Mouse (Mus musculus) megakaryocyte, embryonic 14.5 days (primary cell): ENCODE results near the gene Lrrc29. TPM values are rescaled to one million over a fixed set of nuclear protein-coding genes. Genes with fewer than 3 reads are reported as not detected.
A peak's percentile ranks its signal among the peaks of the same experiment; 100 is the strongest.
"Not testable (repeated sequence)": the region's sequence is repeated elsewhere in the genome, so short reads cannot be mapped to it uniquely, and the experiment has no call there.

Source experiments
- H3K27me3 ChIP-seq: replicated peaks from 2 replicates; pipeline ENCODE3; 2012; ENCODE audit warnings: inconsistent platforms
- H3K36me3 ChIP-seq: replicated peaks from 2 replicates; pipeline ENCODE3; 2012; ENCODE audit warnings: low read length, inconsistent platforms, mixed read lengths
- H3K4me1 ChIP-seq: 2 replicates; pipeline ENCODE4 v1.6.1; 2012; ENCODE audit warnings: inconsistent platforms
- H3K4me3 ChIP-seq: replicated peaks from 2 replicates; pipeline ENCODE3; 2012; ENCODE audit warnings: moderate library complexity, mild to moderate bottlenecking, inconsistent platforms
- H3K9me3 ChIP-seq: 2 replicates; pipeline ENCODE4 v1.6.1; 2012; ENCODE audit warnings: inconsistent platforms
- FLI1 ChIP-seq: IDR thresholded peaks from 2 replicates; pipeline ENCODE4 v1.6.1; 2012; ENCODE audit warnings: low read length, inconsistent platforms, mixed read lengths
- GATA1 ChIP-seq: IDR thresholded peaks from 3 replicates; pipeline ENCODE4 v1.6.1; 2012; ENCODE audit warnings: mixed read lengths, low read length, inconsistent platforms, borderline replicate concordance
- polyA plus RNA-seq: library from polyadenylated mRNA; stranded (reverse); fragments of >175 nt; gene quantifications from 2 replicates; pipeline ENCODE4 v1.2.3, GENCODE M21; 2012; ENCODE audit warnings: low replicate concordance; ENCODE audit not compliant: insufficient read depth

Lrrc29 gene
- polyA plus RNA-seq, 1 experiment: 13.0 TPM

DNA sequence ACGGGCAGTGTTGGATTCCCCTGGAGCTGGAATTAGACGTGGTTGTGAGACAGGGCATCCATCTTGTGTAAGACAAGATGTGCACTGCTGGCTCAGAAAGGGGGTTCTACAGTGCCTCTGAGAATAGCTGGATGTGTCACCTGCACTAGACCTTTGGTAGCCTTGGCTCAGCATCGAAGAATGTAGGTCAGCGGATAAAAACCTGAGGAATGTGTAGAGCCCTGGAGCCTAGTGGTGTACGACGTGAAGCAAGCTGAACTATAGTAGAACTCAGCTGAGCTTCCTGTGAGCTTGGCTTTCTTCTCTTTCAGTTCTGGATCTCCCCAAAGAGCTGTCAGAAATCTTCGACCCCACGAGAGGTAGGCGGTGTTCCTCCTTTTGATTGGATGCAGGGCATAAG, 22.2 kb downstream of the Lrrc29 start:
- TF ChIP-seq FLI1 (no peak), GATA1 (no peak)

DNA sequence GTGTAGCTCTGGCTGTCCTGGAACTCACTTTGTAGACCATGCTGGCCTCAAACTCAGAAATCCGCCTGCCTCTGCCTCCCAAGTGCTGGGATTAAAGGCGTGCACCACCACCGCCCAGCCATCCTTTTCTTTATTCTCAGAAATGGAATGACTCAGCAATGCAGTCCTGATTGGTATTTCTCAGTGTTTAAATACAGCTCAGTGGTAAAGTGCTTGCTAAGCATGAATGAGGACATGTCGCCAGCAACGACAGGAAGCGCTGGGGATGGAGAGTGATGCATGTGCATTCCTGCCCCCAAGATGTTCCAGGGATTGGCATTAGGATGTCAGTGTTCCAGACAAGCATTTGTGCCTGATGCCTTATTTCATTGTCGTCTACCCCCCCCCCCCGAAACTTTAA, 22.7 kb downstream of the Lrrc29 start:
- Histone ChIP-seq H3K4me1 (peaks cover 99% of the 10 kb centered on the region), H3K36me3 (peaks cover 90% of the 10 kb centered on the region), H3K9me3 (no peaks in the 10 kb centered on the region), H3K4me3 (peak overlapping the region; percentile 66), H3K27me3 (no peaks in the 10 kb centered on the region)
- TF ChIP-seq FLI1 (no peak), GATA1 (no peak)

More for the DNA sequence above, 22.2 kb downstream of the Lrrc29 start:
- Histone ChIP-seq H3K4me3 (peak overlapping the region; percentile 46), H3K36me3 (peaks cover 90% of the 10 kb centered on the region), H3K9me3 (no peaks in the 10 kb centered on the region), H3K4me1 (peaks cover 99% of the 10 kb centered on the region), H3K27me3 (no peaks in the 10 kb centered on the region)

DNA sequence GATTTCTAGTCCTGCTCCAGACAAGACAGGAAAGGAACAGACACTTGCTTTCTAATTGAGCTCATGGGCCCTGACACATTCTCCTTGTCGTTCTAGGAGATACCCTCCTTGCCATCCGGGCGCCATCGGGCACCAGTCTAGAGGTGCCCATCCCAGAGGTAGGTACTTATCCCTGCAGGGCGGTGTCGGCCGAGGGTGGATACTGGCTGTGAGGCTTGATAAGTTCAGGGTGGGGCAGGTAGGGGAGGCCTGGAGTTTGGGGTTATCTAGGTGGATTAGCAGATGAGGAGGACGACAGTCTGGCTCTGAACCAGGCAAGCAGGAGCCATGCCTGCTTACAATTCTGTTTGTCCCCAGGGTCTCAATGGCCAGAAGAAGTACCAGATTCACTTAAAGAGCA, 26.1 kb downstream of the Lrrc29 start:
- TF ChIP-seq FLI1 (no peak), GATA1 (no peak)
- Histone ChIP-seq H3K27me3 (no peaks in the 10 kb centered on the region), H3K4me3 (no peak overlapping the region), H3K4me1 (peaks cover 96% of the 10 kb centered on the region), H3K9me3 (no peaks in the 10 kb centered on the region), H3K36me3 (peaks cover 65% of the 10 kb centered on the region)

DNA sequence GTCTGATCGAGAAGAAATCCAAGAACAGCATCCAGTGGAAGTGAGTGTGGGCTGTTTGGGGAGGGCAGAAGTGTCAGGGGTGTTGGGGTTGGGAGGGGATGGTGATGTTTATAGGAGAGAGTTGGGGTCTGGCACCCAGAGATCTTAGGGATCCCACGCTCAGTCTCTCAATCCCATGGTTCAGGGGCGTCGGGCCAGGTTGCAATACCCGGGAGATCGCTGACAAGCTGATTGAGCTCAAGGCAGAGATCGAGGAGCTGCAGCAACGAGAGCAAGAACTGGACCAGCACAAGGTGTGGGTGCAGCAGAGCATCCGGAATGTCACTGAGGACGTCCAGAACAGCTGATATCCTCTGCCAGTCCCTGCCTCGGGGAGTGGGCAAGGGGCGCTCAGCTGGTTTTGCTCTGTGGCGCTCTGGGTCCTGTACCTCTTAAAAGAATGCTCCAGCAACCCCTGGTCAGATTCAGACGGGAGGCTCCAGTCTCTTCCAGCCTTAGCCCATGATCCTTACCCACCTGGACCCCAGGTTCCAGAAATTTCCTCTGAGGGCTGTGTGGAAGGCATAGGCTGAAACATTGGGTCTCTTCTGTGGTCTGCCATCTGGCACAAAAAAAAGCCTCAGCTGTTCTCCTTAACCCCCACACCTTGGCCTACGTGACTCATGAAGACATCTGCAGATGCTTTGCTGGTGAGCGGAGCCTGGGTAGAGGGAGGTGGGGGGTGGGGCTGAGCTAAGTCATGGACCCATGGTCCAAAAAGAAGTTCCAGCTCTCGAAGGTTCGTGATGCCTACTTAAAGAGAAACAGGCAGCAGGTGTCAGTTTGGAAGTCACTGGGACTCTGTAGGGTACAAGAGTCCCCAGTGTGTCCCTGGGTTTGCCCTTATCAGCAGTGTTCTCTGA, 27.5 kb downstream of the Lrrc29 start:
- no peak for TF ChIP-seq GATA1
- TF ChIP-seq FLI1: no peak
- H3K4me3 ChIP-seq: peak overlapping the region; percentile 97
- no peaks in the 10 kb centered on the region for H3K9me3 ChIP-seq
- no peaks in the 10 kb centered on the region for H3K27me3 ChIP-seq
- H3K36me3 ChIP-seq: peaks cover 62% of the 10 kb centered on the region
- H3K4me1 ChIP-seq: peaks cover 93% of the 10 kb centered on the region

DNA sequence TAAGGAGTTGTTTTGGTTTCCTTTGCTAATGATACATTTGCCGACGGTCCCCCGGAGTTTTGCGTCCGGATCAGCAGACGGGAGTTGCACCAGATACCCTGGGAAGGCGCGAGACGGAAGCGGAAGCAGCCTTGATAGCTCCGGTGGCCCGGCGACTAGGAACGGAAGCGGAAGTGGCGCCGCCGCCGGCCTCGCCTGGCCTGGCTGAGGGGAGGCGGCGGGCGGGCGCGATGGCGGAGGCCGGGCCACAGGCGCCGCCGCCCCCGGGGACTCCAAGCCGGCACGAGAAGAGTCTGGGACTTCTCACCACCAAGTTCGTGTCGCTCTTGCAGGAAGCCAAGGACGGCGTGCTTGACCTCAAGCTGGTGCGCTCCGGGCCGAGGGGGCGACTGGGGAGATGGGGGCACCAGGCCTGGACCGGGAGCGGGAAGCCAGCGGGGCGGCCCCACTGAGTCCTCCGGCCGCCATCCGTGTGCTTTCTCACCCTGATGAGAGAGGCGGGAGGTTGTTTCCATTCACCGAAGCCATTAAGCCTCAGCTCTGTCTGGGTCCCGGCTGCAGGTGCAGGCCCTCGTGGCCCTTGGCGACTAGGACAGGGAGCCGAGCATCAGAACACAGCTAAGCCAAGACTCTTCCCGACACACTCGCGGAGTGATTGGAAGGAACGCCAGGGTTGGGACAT, 28.4 kb downstream of the Lrrc29 start, which contains the start of gene E2f4:
TSS of gene E2f4 (plus strand) at position 153 of the 682 bp plus-strand sequence.
- no peaks in the 10 kb centered on the region for H3K27me3 ChIP-seq
- no peaks in the 10 kb centered on the region for H3K9me3 ChIP-seq
- TF ChIP-seq GATA1 (no peak), FLI1 (peak; percentile 61; the same call in 1 of the 2 replicates)
- peaks cover 93% of the 10 kb centered on the region for H3K4me1 ChIP-seq
- H3K36me3 ChIP-seq: peaks cover 63% of the 10 kb centered on the region
- H3K4me3 ChIP-seq: peak within 1 kb of the TSS; percentile 97

DNA sequence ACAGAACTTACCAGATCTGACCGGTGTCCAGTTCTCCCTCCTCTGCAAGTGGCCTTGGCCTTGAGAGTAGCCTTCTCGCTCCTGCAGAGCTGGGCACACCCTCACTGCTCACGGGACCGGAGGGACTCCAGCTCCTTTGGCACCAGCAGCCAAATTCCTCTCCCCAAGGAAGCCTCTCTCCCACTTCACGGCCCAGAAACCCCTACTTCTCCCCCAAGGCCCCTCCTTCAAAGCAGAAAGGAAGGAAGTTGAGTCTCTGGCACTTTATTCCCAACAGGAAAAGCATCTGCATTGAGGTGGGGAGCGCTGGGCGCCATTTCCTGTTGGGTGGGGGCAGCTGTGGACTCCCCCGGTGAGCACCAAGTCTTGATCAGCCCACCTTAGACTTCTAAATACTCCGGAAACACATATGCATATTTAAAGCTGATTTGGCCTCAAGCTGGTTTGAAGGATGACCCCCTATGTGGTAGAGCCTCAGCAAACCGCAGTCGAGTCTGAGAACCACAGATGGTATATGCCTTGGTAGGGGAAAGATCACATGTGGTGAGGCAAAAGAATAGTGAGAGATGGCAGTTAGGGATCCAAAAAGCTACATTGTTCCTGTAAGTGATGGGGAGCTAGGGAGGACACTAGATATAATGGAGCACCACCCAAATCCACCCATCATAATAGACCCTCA, 30.0 kb downstream of the Lrrc29 start, which contains the start of gene Exoc3l:
TSS of gene Exoc3l (minus strand) at position 207 of the 679 bp plus-strand sequence.
- TF ChIP-seq FLI1: no peak
- no peak for TF ChIP-seq GATA1
- H3K4me3 ChIP-seq: peak within 1 kb of the TSS; percentile 97

DNA sequence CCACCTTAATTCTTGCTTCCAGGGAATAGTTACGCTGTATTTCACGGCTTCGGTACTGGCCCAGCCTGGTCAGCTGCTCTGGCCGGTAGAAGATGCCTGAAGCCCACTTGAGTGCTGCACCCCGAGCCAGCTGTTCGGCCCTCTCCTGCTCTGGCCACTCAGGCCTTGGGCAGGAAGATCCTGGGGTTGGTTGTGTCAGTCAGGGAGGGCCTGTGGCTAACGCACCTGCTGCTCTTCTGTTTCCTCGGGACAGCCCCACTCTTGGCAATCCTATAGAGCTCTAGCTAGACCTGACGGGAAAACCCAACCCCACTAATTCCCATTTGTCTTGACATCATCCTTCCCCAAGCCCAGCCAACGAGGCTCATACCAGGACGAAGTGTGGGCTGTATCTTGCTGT, 30.8 kb downstream of the Lrrc29 start:
- H3K4me1 ChIP-seq: peaks cover 81% of the 10 kb centered on the region

More for the DNA sequence above, 30.0 kb downstream of the Lrrc29 start, which contains the start of gene Exoc3l:
- no peaks in the 10 kb centered on the region for H3K27me3 ChIP-seq
- peaks cover 81% of the 10 kb centered on the region for H3K4me1 ChIP-seq
- no peaks in the 10 kb centered on the region for H3K9me3 ChIP-seq
- H3K36me3 ChIP-seq: peaks cover 54% of the 10 kb centered on the region

DNA sequence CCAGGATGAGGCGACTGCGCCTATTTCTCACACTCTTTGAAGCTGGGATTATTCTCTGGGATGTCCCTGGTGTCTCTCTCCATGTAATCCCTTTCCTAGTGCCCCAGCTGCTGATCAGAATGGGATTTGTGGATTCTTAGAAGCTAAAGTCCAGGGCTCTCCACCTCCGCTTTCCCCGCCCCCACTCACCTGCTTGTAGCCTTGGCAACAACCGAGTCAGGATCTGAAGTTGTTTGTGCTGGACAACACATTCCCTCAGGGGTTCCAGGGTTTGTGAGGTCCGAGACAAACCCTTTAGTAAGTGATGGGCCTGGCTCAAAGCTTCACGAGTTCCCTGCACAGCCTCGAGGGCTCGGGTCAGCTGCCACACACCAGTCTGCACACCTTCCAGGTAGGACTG, 31.3 kb downstream of the Lrrc29 start:
- H3K4me3 ChIP-seq: peak overlapping the region; percentile 97
- H3K27me3 ChIP-seq: no peaks in the 10 kb centered on the region
- H3K9me3 ChIP-seq: no peaks in the 10 kb centered on the region
- H3K4me1 ChIP-seq: peaks cover 81% of the 10 kb centered on the region
- no peak for TF ChIP-seq FLI1
- TF ChIP-seq GATA1: no peak
- peaks cover 42% of the 10 kb centered on the region for H3K36me3 ChIP-seq

More for the DNA sequence above, 30.8 kb downstream of the Lrrc29 start:
- Histone ChIP-seq H3K36me3 (peaks cover 47% of the 10 kb centered on the region), H3K27me3 (no peaks in the 10 kb centered on the region), H3K9me3 (no peaks in the 10 kb centered on the region), H3K4me3 (peak overlapping the region; percentile 97)
- TF ChIP-seq FLI1: no peak

DNA sequence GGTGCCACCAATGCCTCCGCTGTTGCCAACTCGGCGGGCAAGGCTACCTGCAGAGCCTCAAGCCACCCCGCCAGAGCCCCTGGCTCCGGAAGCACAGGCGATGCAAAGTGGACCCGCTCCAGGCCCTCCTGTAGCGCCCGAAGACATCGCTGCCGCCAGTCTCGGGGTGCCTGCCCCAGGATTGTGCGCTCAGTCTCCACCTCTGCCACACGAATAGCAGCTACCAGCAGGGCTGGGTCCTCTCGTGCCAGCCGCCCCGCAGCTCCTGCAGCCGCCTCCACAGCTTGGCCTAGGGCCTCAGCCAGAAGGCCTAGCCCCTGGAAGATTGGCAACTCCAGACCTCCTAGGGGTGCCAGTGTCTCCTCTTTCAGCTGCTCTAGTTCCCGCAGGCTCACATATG, 32.7 kb downstream of the Lrrc29 start:
- H3K36me3 ChIP-seq: peaks cover 30% of the 10 kb centered on the region
- H3K4me1 ChIP-seq: peaks cover 82% of the 10 kb centered on the region
- H3K27me3 ChIP-seq: no peaks in the 10 kb centered on the region
- peak overlapping the region; percentile 14 for H3K4me3 ChIP-seq
- no peak for TF ChIP-seq FLI1
- no peak for TF ChIP-seq GATA1
- no peaks in the 10 kb centered on the region for H3K9me3 ChIP-seq

DNA sequence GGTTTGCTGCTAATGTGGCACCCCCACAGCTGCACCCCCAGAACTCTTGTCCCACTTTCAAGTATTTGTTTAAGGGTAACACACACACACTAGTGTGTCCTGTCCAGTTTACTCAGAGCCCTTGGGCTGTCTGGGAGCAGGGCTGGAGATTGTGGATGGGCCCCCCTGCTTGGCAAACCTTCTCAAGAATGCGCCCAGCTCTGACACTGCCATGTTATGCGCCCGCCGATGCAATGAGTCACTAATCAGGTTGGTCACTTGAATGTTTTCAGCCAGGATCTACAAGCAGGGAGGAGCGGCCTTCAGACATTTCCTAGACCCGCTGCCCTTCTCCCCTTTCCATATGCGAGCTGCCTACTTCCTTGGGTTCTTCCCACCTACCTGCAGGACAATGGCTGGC, 33.6 kb downstream of the Lrrc29 start:
- no peak overlapping the region for H3K4me3 ChIP-seq
- peaks cover 29% of the 10 kb centered on the region for H3K36me3 ChIP-seq
- peaks cover 78% of the 10 kb centered on the region for H3K4me1 ChIP-seq
- H3K9me3 ChIP-seq: no peaks in the 10 kb centered on the region
- no peaks in the 10 kb centered on the region for H3K27me3 ChIP-seq
- TF ChIP-seq FLI1 (no peak), GATA1 (no peak)

DNA sequence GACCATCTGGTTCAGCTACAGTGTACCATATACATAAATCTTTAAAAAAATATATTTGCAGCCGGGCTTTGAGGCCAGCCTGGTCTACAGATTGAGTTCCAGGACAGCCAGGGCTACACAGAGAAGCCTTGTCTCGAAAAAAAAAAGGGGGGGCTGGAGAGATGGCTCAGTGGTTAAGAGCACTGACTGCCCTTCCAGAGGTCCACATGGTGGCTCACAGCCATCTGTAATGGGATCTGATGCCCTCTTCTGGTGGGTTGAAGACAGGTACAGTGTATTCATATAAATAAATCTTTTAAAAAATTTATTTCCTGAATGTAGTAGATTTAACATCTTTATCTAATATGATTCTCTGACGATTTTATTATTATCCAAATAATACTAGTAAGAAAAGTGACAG, 34.3 kb downstream of the Lrrc29 start:
- Histone ChIP-seq H3K36me3 (peaks cover 29% of the 10 kb centered on the region), H3K4me1 (peaks cover 74% of the 10 kb centered on the region)
- H3K4me3 ChIP-seq, H3K27me3 ChIP-seq, H3K9me3 ChIP-seq: not testable (repeated sequence)

DNA sequence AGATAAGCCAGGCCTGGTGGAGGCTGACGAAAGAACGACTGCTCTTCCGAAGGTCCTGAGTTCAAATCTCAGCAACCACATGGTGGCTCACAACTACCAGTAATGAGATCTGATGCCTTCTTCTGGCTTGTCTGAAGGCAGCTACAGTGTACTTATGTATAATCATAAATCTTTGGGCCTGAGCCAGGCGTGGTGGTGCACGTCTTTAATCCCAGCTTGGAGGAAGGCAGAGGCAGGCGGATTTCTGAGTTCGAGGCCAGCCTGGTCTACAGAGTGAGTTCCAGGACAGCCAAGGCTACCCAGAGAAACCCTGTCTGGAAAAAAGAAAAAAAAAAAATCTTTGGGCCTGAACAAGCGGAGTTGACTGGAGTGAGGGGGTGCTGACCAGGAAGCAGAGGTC, 34.7 kb downstream of the Lrrc29 start:
- H3K4me1 ChIP-seq: peaks cover 72% of the 10 kb centered on the region
- not testable (repeated sequence) for H3K27me3 ChIP-seq, H3K4me3 ChIP-seq, H3K9me3 ChIP-seq
- H3K36me3 ChIP-seq: peaks cover 29% of the 10 kb centered on the region
